Mouse (Mus musculus) cerebral cortex, adult 2 months (tissue): ENCODE data around the gene Trpm6.

Experiments used
- WGBS: fragments of 180-500 bp; shearing (Covaris S2); methylation state at CpG from one replicate; pipeline ENCODE4 v1.1.7; 2018; 5-methylcytosine and 5-hydroxymethylcytosine counted together

Gene Trpm6

GRCm38 (mm10) chr19:18749598-18750339 is at the start of gene Trpm6:
Trpm6 (plus strand) TSS chr19:18749983.
- WGBS, result 14% methylated on average over 41 of the region's 41 CpGs

- 71% methylated on average over 6 of the region's 6 CpGs for WGBS
Measured at GRCm38 (mm10) chr19:18710903-18711302, 38.9 kb upstream of the Trpm6 start.

GRCm38 (mm10) chr19:18711589-18711988 is 38.2 kb upstream of the Trpm6 start:
- WGBS, result 67% methylated on average over 9 of the region's 9 CpGs

GRCm38 (mm10) chr19:18712153-18712865 is 37.5 kb upstream of the Trpm6 start:
- 55% methylated on average over 16 of the region's 16 CpGs for WGBS

GRCm38 (mm10) chr19:18712866-18713300 is 36.9 kb upstream of the Trpm6 start, which contains the start of gene D030056L22Rik:
D030056L22Rik (plus strand) TSS chr19:18713193.
- WGBS, result under 1% methylated on average over 49 of the region's 49 CpGs

- WGBS, result under 1% methylated on average over 46 of the region's 46 CpGs
Measured at GRCm38 (mm10) chr19:18713357-18713756, 36.4 kb upstream of the Trpm6 start.

- 38% methylated on average over 1 of the region's 1 CpGs for WGBS
Measured at GRCm38 (mm10) chr19:18716374-18716773, 33.4 kb upstream of the Trpm6 start.

GRCm38 (mm10) chr19:18720337-18720736 is 29.4 kb upstream of the Trpm6 start:
- 85% methylated on average over 3 of the region's 3 CpGs for WGBS

GRCm38 (mm10) chr19:18725186-18725585 is 24.6 kb upstream of the Trpm6 start:
- WGBS, result 89% methylated on average over 2 of the region's 2 CpGs

- WGBS, result 83% methylated on average over 7 of the region's 7 CpGs
Measured at GRCm38 (mm10) chr19:18730255-18730654, 19.5 kb upstream of the Trpm6 start.

GRCm38 (mm10) chr19:18731077-18731476 is 18.7 kb upstream of the Trpm6 start:
- whole genome bisulfite sequencing, result 76% methylated on average over 7 of the region's 7 CpGs

- WGBS, result 92% methylated on average over 4 of the region's 4 CpGs
Measured at GRCm38 (mm10) chr19:18735901-18736300, 13.9 kb upstream of the Trpm6 start.

- WGBS, result 93% methylated on average over 7 of the region's 7 CpGs
Measured at GRCm38 (mm10) chr19:18739146-18739545, 10.6 kb upstream of the Trpm6 start.

GRCm38 (mm10) chr19:18743946-18744345 is 5.8 kb upstream of the Trpm6 start:
- WGBS, result 84% methylated on average over 5 of the region's 5 CpGs

GRCm38 (mm10) chr19:18746576-18747340 is 3.0 kb upstream of the Trpm6 start:
- WGBS, result 69% methylated on average over 5 of the region's 5 CpGs

GRCm38 (mm10) chr19:18747379-18747778 is 2.4 kb upstream of the Trpm6 start:
- 92% methylated on average over 4 of the region's 4 CpGs for WGBS

- WGBS, result 65% methylated on average over 4 of the region's 4 CpGs
Measured at GRCm38 (mm10) chr19:18757706-18758105, 7.9 kb downstream of the Trpm6 start.

GRCm38 (mm10) chr19:18758269-18758668 is 8.5 kb downstream of the Trpm6 start:
- whole genome bisulfite sequencing, result 46% methylated on average over 6 of the region's 6 CpGs

GRCm38 (mm10) chr19:18758916-18759315 is 9.1 kb downstream of the Trpm6 start:
- WGBS, result 55% methylated on average over 9 of the region's 9 CpGs

GRCm38 (mm10) chr19:18766399-18766798 is 16.6 kb downstream of the Trpm6 start:
- 85% methylated on average over 5 of the region's 5 CpGs for WGBS

- 49% methylated on average over 1 of the region's 1 CpGs for WGBS
Measured at GRCm38 (mm10) chr19:18771048-18771447, 21.3 kb downstream of the Trpm6 start.

- 64% methylated on average over 1 of the region's 1 CpGs for WGBS
Measured at GRCm38 (mm10) chr19:18771561-18771960, 21.8 kb downstream of the Trpm6 start.
